Mouse (Mus musculus): ENCODE data around the gene Krba1. TPM values are rescaled to one million over a fixed set of nuclear protein-coding genes. Genes with fewer than 3 reads are reported as not detected.

Gene Krba1
- polyA plus RNA-seq, 1 experiment from 2014 or later, result 33.4 TPM

DNA sequence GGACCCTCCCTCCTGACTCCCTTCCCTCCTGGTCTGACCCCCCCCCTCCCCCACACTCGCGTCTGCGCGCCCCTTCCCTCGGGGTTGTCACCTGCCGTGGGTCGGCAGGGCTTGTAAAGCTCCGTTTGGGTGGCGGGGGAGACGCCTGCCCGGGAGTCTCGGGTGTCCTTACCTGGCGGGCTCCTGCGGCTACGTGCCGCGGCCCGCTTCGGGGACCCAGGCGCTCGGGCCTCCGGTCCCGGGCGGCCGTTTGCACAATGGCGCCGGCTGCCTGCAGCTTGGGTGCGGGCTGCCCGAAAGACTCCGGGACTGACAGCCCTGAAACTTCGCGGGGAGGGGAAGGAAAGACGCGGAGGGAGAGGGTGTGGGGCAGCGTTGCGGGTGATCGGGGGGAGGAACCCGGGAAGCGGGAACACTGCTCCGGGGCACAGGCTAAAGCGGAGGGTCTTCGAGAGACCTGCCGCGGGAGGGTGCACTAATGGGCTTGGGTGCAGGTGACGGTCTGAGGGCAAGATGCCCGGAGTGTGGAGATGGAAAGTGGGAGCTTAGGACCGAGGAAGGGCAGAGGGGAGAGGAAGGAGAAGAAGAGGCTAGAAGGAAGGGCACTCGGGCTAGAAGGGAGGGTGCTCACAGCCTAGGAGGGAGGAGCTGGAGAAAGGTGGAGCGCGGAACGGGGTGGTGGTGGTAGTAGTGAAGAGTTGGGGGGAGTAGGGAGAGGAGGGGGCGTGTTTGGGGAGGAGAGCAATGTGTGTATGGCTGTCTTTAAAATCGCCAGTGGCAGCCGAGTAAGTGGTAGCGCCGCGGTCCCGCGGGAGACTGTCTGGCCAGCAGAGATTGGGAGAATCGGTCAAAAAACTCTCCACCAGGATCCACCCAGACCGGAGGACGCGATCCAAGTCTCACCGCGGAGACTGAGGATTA, 50.1 kb downstream of the Krba1 start, which contains the start of gene Zfp467:
Gene Zfp467, minus strand, starts transcription at position 645 of the 921 bp plus-strand sequence.
- under 1% methylated on average over 65 of the region's 65 CpGs for WGBS
- Histone ChIP-seq H3K4me1 (peaks cover 62% of the 10 kb centered on the region), H3K9me3 (replicated peaks) (no peaks in the 10 kb centered on the region)

GRCm38 (mm10) chr6:48446256-48446655, 50.9 kb downstream of the Krba1 start:
- H3K27ac ChIP-seq, result peak overlapping the region; percentile 98
- DNase-seq (ENCODE audit: low spot score), result no peak
- 41% methylated on average over 3 of the region's 3 CpGs for WGBS
- peaks cover 54% of the 10 kb centered on the region for H3K4me1 ChIP-seq
- H3K4me3 ChIP-seq, result peak overlapping the region; percentile 84
- H3K9me3 ChIP-seq (replicated peaks), result no peaks in the 10 kb centered on the region
- H3K27me3 ChIP-seq (ENCODE audit: low read depth, poor library complexity, severe bottlenecking), result peaks cover under 1% of the 10 kb centered on the region; the same call in 1 of the 2 replicates
- H3K36me3 ChIP-seq, result peaks cover 15% of the 10 kb centered on the region

More for the DNA sequence above, 50.1 kb downstream of the Krba1 start, which contains the start of gene Zfp467:
- Histone ChIP-seq H3K4me3 (peak within 1 kb of the TSS; percentile 84), H3K27me3 (ENCODE audit: low read depth, poor library complexity, severe bottlenecking) (peaks cover 8% of the 10 kb centered on the region; the same call in 1 of the 2 replicates), H3K36me3 (peaks cover 23% of the 10 kb centered on the region), H3K27ac (peak within 1 kb of the TSS; percentile 98)
- DNase-seq (ENCODE audit: low spot score), result peak; percentile 70

GRCm38 (mm10) chr6:48446896-48447295, 51.5 kb downstream of the Krba1 start:
- Histone ChIP-seq H3K36me3 (peaks cover 8% of the 10 kb centered on the region), H3K27ac (peak overlapping the region; percentile 34; the same call in 1 of the 2 replicates), H3K4me3 (no peak overlapping the region), H3K27me3 (ENCODE audit: low read depth, poor library complexity, severe bottlenecking) (no peaks in the 10 kb centered on the region), H3K9me3 (replicated peaks) (no peaks in the 10 kb centered on the region), H3K4me1 (peaks cover 49% of the 10 kb centered on the region)
- DNase-seq (ENCODE audit: low spot score), result no peak
- WGBS, result 82% methylated on average over 3 of the region's 3 CpGs

GRCm38 (mm10) chr6:48447929-48448328, 52.5 kb downstream of the Krba1 start, which contains the start of gene Sspo:
Gene Sspo (plus strand): TSS chr6:48448229.
- H3K9me3 ChIP-seq (replicated peaks), result no peaks in the 10 kb centered on the region
- no peaks in the 10 kb centered on the region for H3K27me3 ChIP-seq (ENCODE audit: low read depth, poor library complexity, severe bottlenecking)
- DNase-seq (ENCODE audit: low spot score), result no peak
- no peaks in the 10 kb centered on the region for H3K36me3 ChIP-seq
- H3K4me1 ChIP-seq, result peaks cover 47% of the 10 kb centered on the region
- H3K27ac ChIP-seq, result no peak within 1 kb of the TSS; the same call in 1 of the 2 replicates
- 81% methylated on average over 1 of the region's 1 CpGs for WGBS
- H3K4me3 ChIP-seq, result no peak within 1 kb of the TSS

GRCm38 (mm10) chr6:48448527-48448926, 53.1 kb downstream of the Krba1 start:
- H3K4me3 ChIP-seq, result no peak overlapping the region
- no peak overlapping the region for H3K27ac ChIP-seq
- DNase-seq (ENCODE audit: low spot score), result no peak
- no peaks in the 10 kb centered on the region for H3K9me3 ChIP-seq (replicated peaks)
- H3K27me3 ChIP-seq (ENCODE audit: low read depth, poor library complexity, severe bottlenecking), result no peaks in the 10 kb centered on the region
- H3K36me3 ChIP-seq, result no peaks in the 10 kb centered on the region
- peaks cover 41% of the 10 kb centered on the region for H3K4me1 ChIP-seq
- WGBS, result 75% methylated on average over 7 of the region's 7 CpGs

- H3K36me3 ChIP-seq, result no peaks in the 10 kb centered on the region
- 77% methylated on average over 1 of the region's 1 CpGs for whole genome bisulfite sequencing
- no peak for DNase-seq (ENCODE audit: low spot score)
- peaks cover 28% of the 10 kb centered on the region for H3K4me1 ChIP-seq
- no peak overlapping the region for H3K4me3 ChIP-seq
- no peaks in the 10 kb centered on the region for H3K27me3 ChIP-seq (ENCODE audit: low read depth, poor library complexity, severe bottlenecking)
- H3K9me3 ChIP-seq (replicated peaks), result no peaks in the 10 kb centered on the region
- no peak overlapping the region for H3K27ac ChIP-seq
Observed at GRCm38 (mm10) chr6:48452151-48452550, 56.8 kb downstream of the Krba1 start.

GRCm38 (mm10) chr6:48452771-48453170, 57.4 kb downstream of the Krba1 start:
- Histone ChIP-seq H3K4me3 (no peak overlapping the region), H3K27me3 (ENCODE audit: low read depth, poor library complexity, severe bottlenecking) (no peaks in the 10 kb centered on the region)
- WGBS, result 75% methylated on average over 3 of the region's 3 CpGs

GRCm38 (mm10) chr6:48464966-48465679, 69.7 kb downstream of the Krba1 start:
- H3K27ac ChIP-seq, result no peak overlapping the region
- DNase-seq (ENCODE audit: low spot score), result no peak
- no peaks in the 10 kb centered on the region for H3K27me3 ChIP-seq (ENCODE audit: low read depth, poor library complexity, severe bottlenecking)
- H3K4me1 ChIP-seq, result peaks cover 16% of the 10 kb centered on the region
- WGBS, result 92% methylated on average over 13 of the region's 13 CpGs
- no peak overlapping the region for H3K4me3 ChIP-seq
- no peaks in the 10 kb centered on the region for H3K9me3 ChIP-seq (replicated peaks)
- H3K36me3 ChIP-seq, result no peaks in the 10 kb centered on the region

More at GRCm38 (mm10) chr6:48452771-48453170, 57.4 kb downstream of the Krba1 start:
- no peak for DNase-seq (ENCODE audit: low spot score)
- Histone ChIP-seq H3K9me3 (replicated peaks) (no peaks in the 10 kb centered on the region), H3K36me3 (no peaks in the 10 kb centered on the region), H3K4me1 (peaks cover 26% of the 10 kb centered on the region), H3K27ac (no peak overlapping the region)

- Histone ChIP-seq H3K27ac (peak overlapping the region; percentile 32; the same call in 1 of the 2 replicates), H3K4me1 (peaks cover 16% of the 10 kb centered on the region), H3K9me3 (replicated peaks) (no peaks in the 10 kb centered on the region), H3K4me3 (no peak overlapping the region), H3K36me3 (no peaks in the 10 kb centered on the region), H3K27me3 (ENCODE audit: low read depth, poor library complexity, severe bottlenecking) (no peaks in the 10 kb centered on the region)
- 36% methylated on average over 6 of the region's 6 CpGs for WGBS
- no peak for DNase-seq (ENCODE audit: low spot score)
Observed at GRCm38 (mm10) chr6:48466715-48467114, 71.3 kb downstream of the Krba1 start.

GRCm38 (mm10) chr6:48467490-48467889, 72.1 kb downstream of the Krba1 start:
- no peak overlapping the region for H3K4me3 ChIP-seq
- WGBS, result 82% methylated on average over 7 of the region's 7 CpGs
- no peak for DNase-seq (ENCODE audit: low spot score)
- H3K4me1 ChIP-seq, result peaks cover 18% of the 10 kb centered on the region
- H3K27me3 ChIP-seq (ENCODE audit: low read depth, poor library complexity, severe bottlenecking), result no peaks in the 10 kb centered on the region
- no peaks in the 10 kb centered on the region for H3K9me3 ChIP-seq (replicated peaks)
- H3K36me3 ChIP-seq, result no peaks in the 10 kb centered on the region
- H3K27ac ChIP-seq, result peak overlapping the region; percentile 32
